Mouse (Mus musculus) spleen, adult 2 months (tissue): Measurements from ENCODE around the gene Rassf2.

Experiments used
- CTCF ChIP-seq: fragments of 200-500 bp; IDR thresholded peaks from 2 replicates; pipeline ENCODE4 v1.5.1; 2011; ENCODE audit warnings: mild to moderate bottlenecking, inconsistent platforms; ENCODE audit not compliant: insufficient read depth, insufficient read length, insufficient replicate concordance; ENCODE audit errors: extremely low read depth
- POLR2A ChIP-seq: fragments of 200-500 bp; IDR thresholded peaks from 2 replicates; pipeline ENCODE4 v1.6.1; 2011; ENCODE audit warnings: low read depth, low read length, inconsistent platforms

DNA sequence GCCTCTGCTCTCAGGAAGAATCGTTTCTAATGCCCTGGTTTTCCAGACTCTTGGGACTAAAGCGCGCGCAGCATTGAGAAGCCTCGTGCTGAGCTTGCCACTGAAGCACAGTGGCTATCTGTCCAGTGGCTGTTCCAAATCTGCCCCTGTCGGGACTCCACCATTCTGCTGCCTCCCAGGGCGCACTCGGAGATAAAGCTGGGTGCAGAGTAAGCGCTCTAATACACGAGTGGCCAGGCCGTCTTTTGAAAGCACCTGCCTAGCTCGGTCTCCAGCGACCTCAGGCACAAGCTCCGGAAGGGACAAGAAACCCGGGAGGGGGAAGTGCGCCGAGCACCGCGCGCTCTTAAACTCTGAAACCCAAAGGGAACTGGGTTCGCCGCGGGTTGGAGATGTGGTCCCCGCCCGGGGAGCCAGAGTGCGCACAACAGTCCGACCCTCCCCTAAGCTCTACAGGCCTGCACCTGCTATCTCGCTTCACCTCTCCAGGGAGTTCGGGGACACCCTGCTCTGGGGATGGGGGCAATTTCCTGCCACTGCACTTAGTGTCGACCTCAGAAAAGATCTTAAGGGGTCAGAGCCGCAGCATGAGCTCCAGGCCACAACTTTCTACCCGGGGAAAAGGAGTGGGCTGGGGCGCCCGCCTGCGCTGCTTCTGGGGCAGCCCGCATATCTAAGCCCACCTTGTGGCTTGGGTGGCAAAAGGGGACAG, 1.0 kb downstream of the Rassf2 start:
- no peak for TF ChIP-seq POLR2A
- no peak for TF ChIP-seq CTCF
